7 mouse cellular contexts compared by ENCODE assay signal in genomic region chr4:33189735-33190036, GRCm38 (mm10). TPM values are rescaled to one million over a fixed set of nuclear protein-coding genes. Genes with fewer than 3 reads are reported as not detected.
DNase-seq lines count a peak whose midpoint lies in the region; ATAC-seq and TF ChIP-seq lines count a peak whose summit lies in the region.

Pm20d2 (minus strand) TSS chr4:33189737.

- peak within 1 kb of the TSS; percentile 78 for H3K9ac ChIP-seq in intestine, embryonic 16.5 days (ENCODE audit: low read depth, low read length)
- peak within 1 kb of the TSS; percentile 63 for H3K9ac ChIP-seq in stomach, embryonic 14.5 days (replicated peaks; ENCODE audit: low read depth, low read length)

- H3K4me1 ChIP-seq in thymus, adult 2 months (replicated peaks; ENCODE audit: control insufficient read depth, insufficient read depth, low read length), result peaks cover 10% of the 10 kb centered on the region
- H3K4me1 ChIP-seq in intestine, embryonic 16.5 days (ENCODE audit: control insufficient read depth, insufficient read depth, low read length), result no peaks in the 10 kb centered on the region; the same call in 1 of the 2 replicates
- H3K4me1 ChIP-seq in stomach, embryonic 14.5 days (ENCODE audit: control insufficient read depth, insufficient read depth, low read length), result no peaks in the 10 kb centered on the region

- peak within 1 kb of the TSS; percentile 46 for H3K4me3 ChIP-seq in thymus, adult 2 months (ENCODE audit: control insufficient read depth, insufficient read depth, low read length)
- peak within 1 kb of the TSS; percentile 70 for H3K4me3 ChIP-seq in intestine, embryonic 16.5 days (ENCODE audit: low read length)
- H3K4me3 ChIP-seq in stomach, embryonic 14.5 days (ENCODE audit: low read depth, low read length), result peak within 1 kb of the TSS; percentile 51

- peaks cover 3% of the 10 kb centered on the region; the same call in 1 of the 2 replicates for H3K27me3 ChIP-seq in thymus, adult 2 months (ENCODE audit: control insufficient read depth, insufficient read depth, low read length)
- no peaks in the 10 kb centered on the region for H3K27me3 ChIP-seq in intestine, embryonic 16.5 days (replicated peaks; ENCODE audit: control insufficient read depth, insufficient read depth, low read length)
- H3K27me3 ChIP-seq in stomach, embryonic 14.5 days (ENCODE audit: control insufficient read depth, insufficient read depth, low read length), result no peaks in the 10 kb centered on the region

- no peaks in the 10 kb centered on the region for H3K36me3 ChIP-seq in thymus, adult 2 months (ENCODE audit: control insufficient read depth, insufficient read depth, low read length)
- H3K36me3 ChIP-seq in intestine, embryonic 16.5 days (ENCODE audit: control insufficient read depth, insufficient read depth, low read length), result no peaks in the 10 kb centered on the region
- no peaks in the 10 kb centered on the region for H3K36me3 ChIP-seq in stomach, embryonic 14.5 days (ENCODE audit: control insufficient read depth, insufficient read depth, low read length)

- TF ChIP-seq CTCF in thymus, adult 2 months (IDR thresholded peaks at IDR 0.05; ENCODE audit: borderline replicate concordance, control insufficient read depth, extremely low read depth, insufficient read depth, low read length, poor library complexity), result no peak

- H3K9me3 ChIP-seq in intestine, embryonic 16.5 days (ENCODE audit: control insufficient read depth, low read length), result no peaks in the 10 kb centered on the region
- H3K9me3 ChIP-seq in stomach, embryonic 14.5 days (ENCODE audit: control insufficient read depth, low read depth, low read length), result no peaks in the 10 kb centered on the region

- TF ChIP-seq POLR2A in thymus, adult 2 months (IDR thresholded peaks at IDR 0.05; ENCODE audit: control insufficient read depth, extremely low read depth, insufficient read depth, low read length, poor library complexity), result no peak

- peak within 1 kb of the TSS; percentile 98 for H3K4me2 ChIP-seq in intestine, embryonic 16.5 days (ENCODE audit: low read depth, low read length)
- H3K4me2 ChIP-seq in stomach, embryonic 14.5 days (replicated peaks; ENCODE audit: low read depth, low read length), result peak within 1 kb of the TSS; percentile 93

- no peak within 1 kb of the TSS for H3K27ac ChIP-seq in thymus, adult 2 months (ENCODE audit: control insufficient read depth, insufficient read depth, low read length)
- peak within 1 kb of the TSS; percentile 84 for H3K27ac ChIP-seq in intestine, embryonic 16.5 days (ENCODE audit: low read length)
- H3K27ac ChIP-seq in stomach, embryonic 14.5 days (ENCODE audit: low read length), result peak within 1 kb of the TSS; percentile 81

- no peak for ATAC-seq in intestine, embryonic 16.5 days
- no peak for ATAC-seq in stomach, embryonic 14.5 days (ENCODE audit: insufficient number of reproducible peaks, insufficient read depth, low FRiP score, low read depth)
- no peak for ATAC-seq in inflammation-experienced regulatory T-cells, adult 6 months

- no peak for DNase-seq in thymus, adult 2 months
- DNase-seq in thymus, postnatal 25 days, result no peak
- no peak for DNase-seq in gastrocnemius, postnatal 10 days
- no peak for DNase-seq in ovary, postnatal 36 days (ENCODE audit: low spot score)

- 19% methylated on average over 6 of the region's 6 CpGs for WGBS in thymus, adult 2 months
- 15% methylated on average over 6 of the region's 6 CpGs for WGBS in intestine, embryonic 16.5 days
- whole genome bisulfite sequencing in stomach, embryonic 14.5 days, result 17% methylated on average over 6 of the region's 6 CpGs

RNA-seq across cellular contexts. Expression of gene Pm20d2, which starts in this region (rescaled TPM):
- 1.4 and 2.9 TPM in 2 replicates for polyA plus RNA-seq in thymus, adult 2 months (2012; rRNA removed)
- total RNA-seq in gastrocnemius, postnatal 10 days (2021), result 10 to 100 TPM; 39.9 to 45.1 TPM
- polyA plus RNA-seq in intestine, embryonic 16.5 days (2015; fragmentation: Nextera tagmentation; extraction: Ambion mirVana), result 0.82 and 0.88 TPM in 2 replicates
- 0.93 and 1.3 TPM in 2 replicates for polyA plus RNA-seq in stomach, embryonic 14.5 days (2014; fragmentation: Nextera tagmentation; extraction: Ambion mirVana)
- polyA plus RNA-seq in inflammation-experienced regulatory T-cells, adult 6 months (2017; shearing (Covaris generic)), result not detected
